Mouse (Mus musculus) spleen, adult 2 months (tissue): ENCODE data around the gene Cped1.

Experiments
- CTCF ChIP-seq: fragments of 200-500 bp; IDR thresholded peaks from 2 replicates; pipeline ENCODE4 v1.5.1; 2011; ENCODE audit warnings: mild to moderate bottlenecking, inconsistent platforms; ENCODE audit not compliant: insufficient read depth, insufficient read length, insufficient replicate concordance; ENCODE audit errors: extremely low read depth
- POLR2A ChIP-seq: fragments of 200-500 bp; IDR thresholded peaks from 2 replicates; pipeline ENCODE4 v1.6.1; 2011; ENCODE audit warnings: low read depth, low read length, inconsistent platforms

- TF ChIP-seq CTCF (no peak), POLR2A (no peak)
These were observed 220.5 kb downstream of the Cped1 start for GRCm38 (mm10) chr6:22206179-22206578.
